Comparison of ENCODE assay signal across 8 mouse cellular contexts in genomic region chr12:109958357-109959085, GRCm38 (mm10).
DNase-seq lines count a peak whose midpoint lies in the region; ATAC-seq and TF ChIP-seq lines count a peak whose summit lies in the region.

No protein-coding gene starts in this region.

- 72% methylated on average over 18 of the region's 18 CpGs for WGBS in thymus, adult 2 months
- 45% methylated on average over 18 of the region's 18 CpGs for WGBS in forebrain, embryonic 16.5 days
- 42% methylated on average over 18 of the region's 18 CpGs for WGBS in lung, postnatal 0 days

- H3K9ac ChIP-seq in forebrain, embryonic 16.5 days (replicated peaks; ENCODE audit: low read depth, low read length), result no peak overlapping the region
- H3K9ac ChIP-seq in lung, postnatal 0 days (replicated peaks; ENCODE audit: low read depth), result no peak overlapping the region

- TF ChIP-seq CTCF in thymus, adult 2 months (IDR thresholded peaks at IDR 0.05; ENCODE audit: borderline replicate concordance, control insufficient read depth, extremely low read depth, insufficient read depth, low read length, poor library complexity), result no peak
- TF ChIP-seq CTCF in lung, postnatal 0 days (IDR thresholded peaks at IDR 0.05), result peak; percentile 74

- DNase-seq in thymus, adult 2 months, result peak; percentile 29
- DNase-seq in thymus, adult 18-20 months, result no peak
- DNase-seq in heart, postnatal 14 days, result peak; percentile 59 to 81
- peak; percentile 89 to 90 for DNase-seq in kidney, postnatal 4 days
- DNase-seq in lung, postnatal 0 days (ENCODE audit: low spot score), result peak; percentile 74
- peak; percentile 85 for DNase-seq in retina, postnatal 1 day
- DNase-seq in urinary bladder, postnatal 25 days (ENCODE audit: low spot score), result peak; percentile 72

- no peak overlapping the region for H3K4me3 ChIP-seq in thymus, adult 2 months (ENCODE audit: control insufficient read depth, insufficient read depth, low read length)
- H3K4me3 ChIP-seq in forebrain, embryonic 16.5 days (replicated peaks; ENCODE audit: low read length), result no peak overlapping the region
- H3K4me3 ChIP-seq in lung, postnatal 0 days (ENCODE audit: low read depth, low read length), result no peak overlapping the region

- no peak overlapping the region for H3K4me2 ChIP-seq in forebrain, embryonic 16.5 days (ENCODE audit: low read length)
- no peak overlapping the region for H3K4me2 ChIP-seq in lung, postnatal 0 days (replicated peaks; ENCODE audit: low read depth, low read length)

- H3K27me3 ChIP-seq in thymus, adult 2 months (ENCODE audit: control insufficient read depth, insufficient read depth, low read length), result no peaks in the 10 kb centered on the region
- no peaks in the 10 kb centered on the region for H3K27me3 ChIP-seq in forebrain, embryonic 16.5 days (replicated peaks; ENCODE audit: control insufficient read depth, insufficient read depth, low read length)
- H3K27me3 ChIP-seq in lung, postnatal 0 days (replicated peaks; ENCODE audit: insufficient read depth, low read length), result no peaks in the 10 kb centered on the region

- intact Hi-C loops in heart, postnatal 14 days (cut with DNase I), result loop anchor here (2.0 kb wide), 1 partner anchor 522 kb away; no protein-coding TSS in a partner anchor

- TF ChIP-seq POLR2A in thymus, adult 2 months (IDR thresholded peaks at IDR 0.05; ENCODE audit: control insufficient read depth, extremely low read depth, insufficient read depth, low read length, poor library complexity), result no peak

- ATAC-seq in forebrain, embryonic 16.5 days, result peak; percentile 88
- ATAC-seq in lung, postnatal 0 days, result peak; percentile 91

- H3K36me3 ChIP-seq in thymus, adult 2 months (ENCODE audit: control insufficient read depth, insufficient read depth, low read length), result no peaks in the 10 kb centered on the region
- H3K36me3 ChIP-seq in forebrain, embryonic 16.5 days (ENCODE audit: control insufficient read depth, insufficient read depth), result no peaks in the 10 kb centered on the region
- H3K36me3 ChIP-seq in lung, postnatal 0 days (ENCODE audit: insufficient read depth, low read length), result no peaks in the 10 kb centered on the region

- H3K4me1 ChIP-seq in thymus, adult 2 months (replicated peaks; ENCODE audit: control insufficient read depth, insufficient read depth, low read length), result no peaks in the 10 kb centered on the region
- no peaks in the 10 kb centered on the region for H3K4me1 ChIP-seq in forebrain, embryonic 16.5 days (replicated peaks; ENCODE audit: control insufficient read depth, insufficient read depth, low read length)
- H3K4me1 ChIP-seq in lung, postnatal 0 days (ENCODE audit: insufficient read depth, low read depth, low read length), result no peaks in the 10 kb centered on the region

- no peak for TF ChIP-seq EP300 in lung, postnatal 0 days (IDR thresholded peaks at IDR 0.05)

- no peak overlapping the region for H3K27ac ChIP-seq in thymus, adult 2 months (ENCODE audit: control insufficient read depth, insufficient read depth, low read length)
- no peak overlapping the region for H3K27ac ChIP-seq in forebrain, embryonic 16.5 days (ENCODE audit: low read length)
- no peak overlapping the region for H3K27ac ChIP-seq in lung, postnatal 0 days (ENCODE audit: low read length)

- H3K9me3 ChIP-seq in forebrain, embryonic 16.5 days (ENCODE audit: control insufficient read depth, low read length), result no peaks in the 10 kb centered on the region
- no peaks in the 10 kb centered on the region for H3K9me3 ChIP-seq in lung, postnatal 0 days (ENCODE audit: low read length)

Comparison
In these comparisons a context has a peak if more than half of its experiments do, and no peak if none do; other contexts are left out.
1. DNase-seq: peak in thymus, adult 2 months (single experiment), heart, postnatal 14 days (2 of 2), kidney, postnatal 4 days (2 of 2), lung, postnatal 0 days (single experiment), retina, postnatal 1 day (single experiment) and urinary bladder, postnatal 25 days (single experiment); none in thymus, adult 18-20 months (0 of 2).